10 mouse cellular contexts compared by ENCODE assay signal in the genomic region with DNA sequence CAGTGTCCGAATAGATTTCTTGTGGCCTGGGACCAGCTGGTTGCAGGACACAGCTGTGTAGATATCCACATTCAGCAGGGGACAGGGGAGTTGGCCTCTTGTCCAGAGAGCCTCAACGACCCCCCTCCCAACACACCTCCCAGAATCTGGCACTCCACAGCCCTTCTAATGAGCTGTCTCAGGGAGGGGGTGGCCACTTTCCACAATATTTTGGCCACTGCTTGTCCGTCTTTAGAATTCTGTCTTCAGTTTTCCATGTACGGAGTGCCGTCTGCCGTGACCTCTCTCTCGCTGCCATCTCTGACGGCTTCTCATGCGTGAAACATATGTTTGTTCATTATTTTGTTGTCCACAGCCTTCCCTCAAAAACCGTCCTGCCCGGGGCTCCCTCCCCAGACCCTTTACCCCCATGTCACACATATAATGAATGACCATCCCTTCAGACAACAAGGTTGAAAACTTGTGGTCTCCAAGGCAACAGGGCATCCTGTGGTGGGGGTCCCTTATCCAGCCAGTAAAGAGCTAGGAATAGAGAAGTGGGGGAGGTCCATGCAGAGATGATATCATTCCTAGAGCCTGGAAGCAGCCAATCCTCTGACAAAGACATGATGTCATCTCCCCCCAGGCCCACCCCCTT.
DNase-seq lines count a peak whose midpoint lies in the region; ATAC-seq and TF ChIP-seq lines count a peak whose summit lies in the region.
"Had no signal": no experiment of that assay in that cellular context is flagged by ENCODE, and none has a peak within 500 bp of the region (broad histone marks: within the 10 kb centered on the region; RNA-seq: fewer than 3 reads in every experiment).

No protein-coding gene starts in this region.

- ATAC-seq in forebrain, embryonic 16.5 days = peak; percentile 85
- peak; percentile 84 for ATAC-seq in midbrain, embryonic 12.5 days (ENCODE audit: low FRiP score, low read depth)

- DNase-seq in Muller cell, postnatal 12 days (ENCODE audit: inconsistent ontology term) = peak; percentile 55
- peak; percentile 96 for DNase-seq in brain, embryonic 14.5 days (ENCODE audit: low read depth)
- no peak for DNase-seq in adrenal gland, adult 18-20 months (ENCODE audit: low spot score in 2 of 2)
- no peak for DNase-seq in urinary bladder, adult 18-20 months (ENCODE audit: low spot score in 2 of 2)
- DNase-seq in thymus, adult 18-20 months = no peak
- DNase-seq: adrenal gland, postnatal 10 days; cerebellum, postnatal 36 days had no signal

- no peaks in the 10 kb centered on the region for H3K27me3 ChIP-seq in forebrain, embryonic 16.5 days (replicated peaks; ENCODE audit: control insufficient read depth, insufficient read depth, low read length)
- H3K27me3 ChIP-seq in midbrain, embryonic 12.5 days = peaks cover 17% of the 10 kb centered on the region; the same call in 1 of the 2 replicates

- 14% methylated on average over 11 of the region's 11 CpGs for WGBS in forebrain, embryonic 16.5 days
- 43% methylated on average over 11 of the region's 11 CpGs for WGBS in midbrain, embryonic 12.5 days

- H3K4me2 ChIP-seq in forebrain, embryonic 16.5 days (ENCODE audit: low read length) = peak overlapping the region; percentile 16; the same call in 1 of the 2 replicates
- H3K4me2 ChIP-seq in midbrain, embryonic 12.5 days (replicated peaks) = peak overlapping the region; percentile 19; the same call in 1 of the 2 replicates

- peaks cover 31% of the 10 kb centered on the region for H3K4me1 ChIP-seq in forebrain, embryonic 16.5 days (replicated peaks; ENCODE audit: control insufficient read depth, insufficient read depth, low read length)
- H3K4me1 ChIP-seq in midbrain, embryonic 12.5 days = peaks cover 43% of the 10 kb centered on the region

- H3K27ac ChIP-seq in forebrain, embryonic 16.5 days (ENCODE audit: low read length) = peak overlapping the region; percentile 24; the same call in 1 of the 2 replicates
- H3K27ac ChIP-seq in midbrain, embryonic 12.5 days (replicated peaks) = peak overlapping the region; percentile 60

- no peaks in the 10 kb centered on the region for H3K9me3 ChIP-seq in forebrain, embryonic 16.5 days (ENCODE audit: control insufficient read depth, low read length)
- H3K9me3 ChIP-seq in midbrain, embryonic 12.5 days = no peaks in the 10 kb centered on the region

- H3K9ac ChIP-seq in forebrain, embryonic 16.5 days (replicated peaks; ENCODE audit: low read depth, low read length) = no peak overlapping the region
- no peak overlapping the region for H3K9ac ChIP-seq in midbrain, embryonic 12.5 days (replicated peaks)

- no peak for TF ChIP-seq POLR2A in brain, embryonic 14.5 days (IDR thresholded peaks at IDR 0.05; ENCODE audit: borderline replicate concordance, extremely low read depth, insufficient read depth, insufficient read length, poor library complexity, severe bottlenecking)

- no peaks in the 10 kb centered on the region for H3K36me3 ChIP-seq in forebrain, embryonic 16.5 days (ENCODE audit: control insufficient read depth, insufficient read depth)
- H3K36me3 ChIP-seq in midbrain, embryonic 12.5 days = no peaks in the 10 kb centered on the region
- H3K36me3 ChIP-seq: G1E had no signal

- no peak for TF ChIP-seq CTCF in brain, embryonic 14.5 days (IDR thresholded peaks at IDR 0.05; ENCODE audit: borderline replicate concordance, extremely low read depth, insufficient read depth, insufficient read length)

- no peak overlapping the region for H3K4me3 ChIP-seq in forebrain, embryonic 16.5 days (replicated peaks; ENCODE audit: low read length)
- H3K4me3 ChIP-seq in midbrain, embryonic 12.5 days = no peak overlapping the region

Comparison
In these comparisons a context has a peak if more than half of its experiments do, and no peak if none do; other contexts are left out.
1. DNase-seq: peak in Muller cell, postnatal 12 days (single experiment) and brain, embryonic 14.5 days (single experiment); none in adrenal gland, adult 18-20 months (0 of 2), urinary bladder, adult 18-20 months (0 of 2) and thymus, adult 18-20 months (0 of 2).